Mouse (Mus musculus) testis, adult 2 months (tissue): ENCODE data around the gene Pxylp1.

Experiments
- CTCF ChIP-seq: fragments of 200-500 bp; IDR thresholded peaks from 2 replicates; pipeline ENCODE4 v1.5.1; 2012; ENCODE audit warnings: low read depth, mild to moderate bottlenecking, inconsistent platforms, low read length, moderate library complexity; ENCODE audit not compliant: control insufficient read depth, insufficient read depth, insufficient replicate concordance
- POLR2A ChIP-seq: fragments of 200-500 bp; IDR thresholded peaks from 2 replicates; pipeline ENCODE4 v1.6.1; 2012; ENCODE audit warnings: low read depth, mild to moderate bottlenecking, inconsistent platforms, low read length, moderate library complexity; ENCODE audit not compliant: control insufficient read depth

GRCm38 (mm10) chr9:96797311-96797710, 95.2 kb downstream of the Pxylp1 start:
- TF ChIP-seq CTCF, result no peak
- TF ChIP-seq POLR2A, result no peak
